Mouse (Mus musculus) midbrain, embryonic 11.5 days (tissue): ENCODE measurements around the gene Letm1. TPM values are rescaled to one million over a fixed set of nuclear protein-coding genes. Genes with fewer than 3 reads are reported as not detected.

ENCODE experiments used
- ATAC-seq: fragments of 200-750 bp; cut with Nextera tagmentation; 2 replicates; pipeline ENCODE4 v1.8.0; 2017; ENCODE audit warnings: moderate TSS enrichment, moderate library complexity; ENCODE audit not compliant: low FRiP score
- DNase-seq: peaks from one replicate; pipeline ENCODE4 v3.0.0; 2015; ENCODE audit warnings: low spot score; ENCODE audit errors: missing footprints
- H3K27ac ChIP-seq: fragments of 300-500 bp; sonication (generic); 2 replicates; pipeline ENCODE4 v1.5.1; 2014; ENCODE audit warnings: low read depth, low read length
- H3K27me3 ChIP-seq: fragments of 300-500 bp; sonication (generic); 2 replicates; pipeline ENCODE4 v1.6.1; 2014; ENCODE audit warnings: mild to moderate bottlenecking, low read length, moderate library complexity, mixed read lengths; ENCODE audit not compliant: control insufficient read depth, insufficient read depth
- H3K36me3 ChIP-seq: fragments of 300-500 bp; sonication (generic); 2 replicates; pipeline ENCODE4 v1.6.1; 2014; ENCODE audit warnings: mild to moderate bottlenecking, low read length, moderate library complexity, mixed read lengths; ENCODE audit not compliant: control insufficient read depth, insufficient read depth
- H3K4me1 ChIP-seq: fragments of 300-500 bp; sonication (generic); 2 replicates; pipeline ENCODE4 v1.6.1; 2014; ENCODE audit warnings: low read length; ENCODE audit not compliant: control insufficient read depth, insufficient read depth
- H3K4me2 ChIP-seq: fragments of 300-500 bp; sonication (generic); 2 replicates; pipeline ENCODE4 v1.6.1; 2014; ENCODE audit warnings: mild to moderate bottlenecking, moderate library complexity
- H3K4me3 ChIP-seq: fragments of 300-500 bp; sonication (generic); 2 replicates; pipeline ENCODE4 v1.5.1; 2014; ENCODE audit warnings: low read depth, low read length
- H3K9ac ChIP-seq: fragments of 300-500 bp; sonication (generic); 2 replicates; pipeline ENCODE4 v1.6.1; 2014; ENCODE audit warnings: low read length
- H3K9me3 ChIP-seq: fragments of 300-500 bp; sonication (generic); 2 replicates; pipeline ENCODE4 v1.6.1; 2016; ENCODE audit warnings: low read length; ENCODE audit not compliant: control insufficient read depth
- WGBS: fragments of 180-500 bp; shearing (Covaris S2); extraction: QIAGEN DNeasy Blood & Tissue Kit; methylation state at CpG from one replicate; pipeline ENCODE4 v1.1.7; 2014; 5-methylcytosine and 5-hydroxymethylcytosine counted together
- polyA plus RNA-seq: library from polyadenylated mRNA; unstranded; fragments of >200 nt; fragmentation: Nextera tagmentation; extraction: Ambion mirVana; gene quantifications from 2 replicates; pipeline ENCODE4 v1.2.1, GENCODE M21; 2014

The Letm1 gene
- polyA plus RNA-seq, 1 experiment from 2014 or later: 49.3 TPM

- Histone ChIP-seq H3K9ac (peak within 1 kb of the TSS; percentile 100), H3K27me3 (no peaks in the 10 kb centered on the region), H3K36me3 (no peaks in the 10 kb centered on the region), H3K27ac (peak within 1 kb of the TSS; percentile 100), H3K4me1 (peaks cover 38% of the 10 kb centered on the region), H3K9me3 (no peaks in the 10 kb centered on the region), H3K4me3 (peak within 1 kb of the TSS; percentile 100), H3K4me2 (peak within 1 kb of the TSS; percentile 86)
- DNase-seq: peak; percentile 100
- WGBS: under 1% methylated on average over 123 of the region's 136 CpGs
- peak; percentile 83 for ATAC-seq
Measured at GRCm38 (mm10) chr5:33819876-33820732, 37.5 kb upstream of the Letm1 start, which contains the start of gene Nsd2. Gene Nsd2 (plus strand): TSS chr5:33820725.

- no peaks in the 10 kb centered on the region for H3K36me3 ChIP-seq
- H3K9me3 ChIP-seq: no peaks in the 10 kb centered on the region
- no peaks in the 10 kb centered on the region for H3K27me3 ChIP-seq
- H3K4me3 ChIP-seq: peak overlapping the region; percentile 100
- peak overlapping the region; percentile 100 for H3K27ac ChIP-seq
- ATAC-seq (peak; percentile 22), DNase-seq (peak; percentile 91)
- peak overlapping the region; percentile 86 for H3K4me2 ChIP-seq
- 7% methylated on average over 9 of the region's 9 CpGs for WGBS
- peaks cover 38% of the 10 kb centered on the region for H3K4me1 ChIP-seq
- peak overlapping the region; percentile 100 for H3K9ac ChIP-seq
Measured at GRCm38 (mm10) chr5:33819141-33819875, 36.7 kb upstream of the Letm1 start.

DNA sequence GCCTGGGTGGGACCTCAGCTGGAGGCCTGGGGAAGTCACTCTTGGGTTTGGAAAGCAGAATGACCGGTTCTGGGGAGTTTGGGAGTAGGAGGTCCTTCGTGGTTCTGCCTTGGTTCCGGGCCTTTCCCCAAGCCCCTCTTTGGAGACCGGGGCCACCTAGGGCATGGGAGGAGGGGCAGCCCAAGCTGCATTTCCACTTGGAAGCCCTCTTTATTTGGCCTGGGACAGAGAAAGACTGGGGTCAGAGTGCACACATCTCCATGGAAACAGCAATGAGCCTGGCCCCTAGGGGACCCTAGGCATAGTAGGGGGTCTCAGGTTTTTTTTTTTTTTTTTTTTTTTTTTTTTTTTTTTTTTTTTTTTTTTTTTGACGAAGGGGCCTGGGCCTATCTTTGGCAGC, 35.5 kb upstream of the Letm1 start:
- peaks cover 32% of the 10 kb centered on the region for H3K4me1 ChIP-seq
- no peaks in the 10 kb centered on the region for H3K9me3 ChIP-seq
- no peak overlapping the region for H3K4me3 ChIP-seq
- no peak overlapping the region for H3K4me2 ChIP-seq
- ATAC-seq (no peak), DNase-seq (peak; percentile 88)
- no peaks in the 10 kb centered on the region for H3K36me3 ChIP-seq
- 4% methylated on average over 5 of the region's 5 CpGs for WGBS
- H3K27me3 ChIP-seq: no peaks in the 10 kb centered on the region
- H3K27ac ChIP-seq: peak overlapping the region; percentile 22; the same call in 1 of the 2 replicates
- H3K9ac ChIP-seq: peak overlapping the region; percentile 7; the same call in 1 of the 2 replicates

DNA sequence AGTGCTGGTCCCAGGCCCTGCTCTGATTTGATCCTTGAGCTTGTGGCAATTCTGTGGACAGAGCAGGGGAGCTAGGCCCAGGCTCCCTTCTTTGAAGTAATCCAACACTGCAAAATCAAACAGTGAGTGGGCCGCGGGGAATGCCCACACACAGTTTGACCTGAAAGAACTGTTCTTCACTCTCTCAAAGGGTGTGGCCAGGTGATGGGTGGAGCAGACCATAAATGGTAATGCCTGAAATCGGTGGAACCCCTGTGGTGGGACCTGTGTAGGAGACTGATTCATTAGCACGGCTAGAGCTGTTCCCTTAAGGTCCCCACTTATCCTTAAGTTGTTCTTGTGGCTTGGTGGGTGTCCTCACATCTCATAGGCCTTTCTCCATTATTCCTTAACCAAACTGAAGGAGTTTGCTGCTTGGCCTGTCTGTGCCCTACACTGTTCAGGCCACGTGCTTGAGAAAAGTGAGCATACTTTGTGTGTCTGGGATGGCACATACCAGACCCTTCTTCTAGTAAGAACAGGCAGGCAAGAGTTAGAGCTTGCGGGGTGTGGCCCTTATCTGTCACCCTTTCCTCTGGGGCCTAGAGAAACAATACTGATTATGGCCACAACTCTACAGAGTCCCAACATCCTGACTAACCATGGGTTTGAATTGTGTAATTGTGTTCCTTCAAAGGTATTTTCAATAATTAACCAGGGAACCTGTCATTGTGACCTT, 33.5 kb upstream of the Letm1 start:
- Histone ChIP-seq H3K4me1 (peaks cover 21% of the 10 kb centered on the region), H3K4me3 (no peak overlapping the region), H3K9ac (no peak overlapping the region), H3K36me3 (no peaks in the 10 kb centered on the region), H3K4me2 (no peak overlapping the region), H3K9me3 (no peaks in the 10 kb centered on the region), H3K27ac (no peak overlapping the region), H3K27me3 (no peaks in the 10 kb centered on the region)
- DNase-seq: peak; percentile 39
- WGBS: 86% methylated on average over 6 of the region's 6 CpGs
- ATAC-seq: no peak

GRCm38 (mm10) chr5:33811519-33811918, 28.9 kb upstream of the Letm1 start:
- ATAC-seq (no peak), DNase-seq (peak; percentile 2)
- no peaks in the 10 kb centered on the region for H3K36me3 ChIP-seq
- H3K9me3 ChIP-seq: no peaks in the 10 kb centered on the region
- H3K27me3 ChIP-seq: no peaks in the 10 kb centered on the region
- H3K4me2 ChIP-seq: no peak overlapping the region
- H3K9ac ChIP-seq: no peak overlapping the region
- no peak overlapping the region for H3K4me3 ChIP-seq
- H3K27ac ChIP-seq: no peak overlapping the region
- H3K4me1 ChIP-seq: no peaks in the 10 kb centered on the region
- 85% methylated on average over 4 of the region's 4 CpGs for WGBS

GRCm38 (mm10) chr5:33803337-33803736, 20.7 kb upstream of the Letm1 start:
- no peaks in the 10 kb centered on the region for H3K27me3 ChIP-seq

GRCm38 (mm10) chr5:33791912-33792643, 9.5 kb upstream of the Letm1 start:
- WGBS: 81% methylated on average over 5 of the region's 5 CpGs
- no peak for DNase-seq
- Histone ChIP-seq H3K9me3 (no peaks in the 10 kb centered on the region), H3K4me2 (no peak overlapping the region), H3K27ac (no peak overlapping the region), H3K27me3 (no peaks in the 10 kb centered on the region), H3K4me3 (no peak overlapping the region), H3K4me1 (no peaks in the 10 kb centered on the region), H3K9ac (no peak overlapping the region), H3K36me3 (no peaks in the 10 kb centered on the region)
- ATAC-seq: no peak

More at GRCm38 (mm10) chr5:33803337-33803736, 20.7 kb upstream of the Letm1 start:
- DNase-seq (no peak), ATAC-seq (no peak)
- Histone ChIP-seq H3K4me1 (no peaks in the 10 kb centered on the region), H3K36me3 (no peaks in the 10 kb centered on the region), H3K4me3 (no peak overlapping the region), H3K9ac (no peak overlapping the region), H3K9me3 (peaks cover under 1% of the 10 kb centered on the region; the same call in 1 of the 2 replicates), H3K27ac (no peak overlapping the region), H3K4me2 (no peak overlapping the region)
- 89% methylated on average over 2 of the region's 2 CpGs for WGBS

DNA sequence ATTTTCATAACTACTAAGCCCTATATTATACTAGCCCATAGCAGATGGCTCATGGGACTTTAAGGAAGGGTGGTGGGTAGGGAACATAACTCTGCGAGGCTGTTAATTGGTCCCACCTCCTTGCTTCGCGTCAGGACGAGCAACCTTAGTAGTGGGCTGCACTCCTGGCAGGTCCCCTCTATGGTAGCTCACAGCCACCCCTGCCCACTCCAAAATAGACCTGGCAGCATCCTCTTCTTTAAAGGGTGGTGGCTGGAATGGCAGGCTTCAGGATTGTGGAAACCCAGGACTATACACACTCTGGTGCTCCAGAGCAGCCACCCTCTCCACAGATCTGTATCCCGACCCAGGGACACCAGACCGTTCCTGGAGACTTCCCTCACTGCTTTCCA, 378 bp upstream of the Letm1 start:
- H3K4me2 ChIP-seq: peak overlapping the region; percentile 86
- peak overlapping the region; percentile 89 for H3K9ac ChIP-seq
- H3K27me3 ChIP-seq: no peaks in the 10 kb centered on the region
- H3K4me3 ChIP-seq: peak overlapping the region; percentile 89
- no peak overlapping the region for H3K27ac ChIP-seq
- ATAC-seq: peak; percentile 83
- DNase-seq: no peak
- 13% methylated on average over 6 of the region's 6 CpGs for WGBS
- no peaks in the 10 kb centered on the region for H3K36me3 ChIP-seq
- peaks cover 11% of the 10 kb centered on the region for H3K4me1 ChIP-seq
- no peaks in the 10 kb centered on the region for H3K9me3 ChIP-seq
